Mouse (Mus musculus): ENCODE data around the gene Anapc5. TPM values are rescaled to one million over a fixed set of nuclear protein-coding genes. Genes with fewer than 3 reads are reported as not detected.

Anapc5 gene
- polyA plus RNA-seq, 1 experiment from 2014 or later: 305 TPM

DNA sequence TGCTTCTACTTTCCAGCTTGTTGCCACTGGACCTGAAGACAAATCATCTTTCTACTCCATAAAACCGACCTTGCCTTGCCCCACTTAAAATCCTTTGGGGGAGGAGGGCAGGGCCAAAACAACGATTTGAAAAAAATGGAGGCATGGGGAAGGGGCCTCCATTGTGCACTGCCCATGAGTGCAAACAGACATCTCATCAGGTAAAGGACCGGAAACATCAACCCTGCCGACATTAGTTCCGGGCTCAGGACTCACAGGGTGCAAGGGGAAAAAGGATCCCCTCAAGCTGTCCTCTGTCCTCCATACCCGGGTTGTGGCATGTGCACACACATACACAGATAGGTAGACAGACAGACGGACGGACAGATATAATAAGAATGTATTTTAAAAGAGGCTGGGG lies 4.0 kb upstream of the Anapc5 start:
- DNase-seq (ENCODE audit: low read depth, low spot score): no peak
- ATAC-seq: no peak
- in situ Hi-C loops (cut with MboI; ENCODE audit: low pct_unique_long_range_greater_than_20kb): no loop called here
- no peaks in the 10 kb centered on the region for H3K27me3 ChIP-seq
- CTCF ChIA-PET: interaction anchor here (1.0 to 1.2 kb wide), 2 partner anchors 14 to 21 kb away, joined by 3 read pairs; no protein-coding TSS in a partner anchor
- no peak for TF ChIP-seq CTCF (IDR thresholded peaks at IDR 0.05)
- POLR2A ChIA-PET: no interaction called here

GRCm38 (mm10) chr5:122824450-122824849 lies 3.3 kb upstream of the Anapc5 start:
- TF ChIP-seq CTCF (IDR thresholded peaks at IDR 0.05): no peak
- ATAC-seq (no peak), DNase-seq (ENCODE audit: low read depth, low spot score) (no peak)
- ChIA-PET POLR2A (no interaction called here), CTCF (interaction anchor here (1.0 kb wide), 1 partner anchor 13 kb away, joined by 3 read pairs; no protein-coding TSS in a partner anchor)
- in situ Hi-C loops (cut with MboI; ENCODE audit: low pct_unique_long_range_greater_than_20kb): no loop called here
- H3K27me3 ChIP-seq: no peaks in the 10 kb centered on the region

GRCm38 (mm10) chr5:122823976-122824375 lies 2.8 kb upstream of the Anapc5 start:
- in situ Hi-C loops (cut with MboI; ENCODE audit: low pct_unique_long_range_greater_than_20kb): no loop called here
- TF ChIP-seq CTCF (IDR thresholded peaks at IDR 0.05): peak; percentile 43
- ChIA-PET CTCF (interaction anchor here (0.7 to 1.8 kb wide), 3 partner anchors 12 to 13 kb away, joined by 3 to 4 read pairs (median 3); no protein-coding TSS in a partner anchor), POLR2A (no interaction called here)
- no peak for ATAC-seq
- no peaks in the 10 kb centered on the region for H3K27me3 ChIP-seq
- DNase-seq (ENCODE audit: low read depth, low spot score): no peak

DNA sequence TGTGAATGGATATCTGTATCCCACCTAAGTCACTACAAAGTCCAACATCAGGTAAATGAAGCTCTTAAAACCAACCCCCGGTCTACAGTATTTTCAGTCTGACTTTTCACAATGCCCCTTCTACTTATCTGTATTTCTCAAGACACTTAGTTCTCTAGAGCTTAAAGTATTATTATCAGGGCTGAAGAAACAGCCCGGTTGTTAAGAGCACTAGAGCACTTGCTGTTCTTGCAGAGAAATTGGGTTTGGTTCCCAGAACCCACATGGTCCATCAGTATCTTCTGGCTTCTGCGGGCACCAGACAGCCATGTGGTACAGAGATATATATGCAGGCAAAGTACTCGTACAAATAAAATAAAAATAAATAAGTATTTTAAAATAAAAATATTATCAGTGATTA lies 1.3 kb upstream of the Anapc5 start:
- no peaks in the 10 kb centered on the region for H3K27me3 ChIP-seq
- no peak for ATAC-seq
- no peak for TF ChIP-seq CTCF (IDR thresholded peaks at IDR 0.05)
- no peak for DNase-seq (ENCODE audit: low read depth, low spot score)
- in situ Hi-C loops (cut with MboI; ENCODE audit: low pct_unique_long_range_greater_than_20kb): no loop called here
- ChIA-PET CTCF (interaction anchor here (1.1 to 1.8 kb wide), 7 partner anchors 10 to 34 kb away, joined by 3 to 7 read pairs (median 3); no protein-coding TSS in a partner anchor), POLR2A (interaction anchor here (1.0 kb wide), 1 partner anchor 11 kb away, joined by 4 read pairs; no protein-coding TSS in a partner anchor)

DNA sequence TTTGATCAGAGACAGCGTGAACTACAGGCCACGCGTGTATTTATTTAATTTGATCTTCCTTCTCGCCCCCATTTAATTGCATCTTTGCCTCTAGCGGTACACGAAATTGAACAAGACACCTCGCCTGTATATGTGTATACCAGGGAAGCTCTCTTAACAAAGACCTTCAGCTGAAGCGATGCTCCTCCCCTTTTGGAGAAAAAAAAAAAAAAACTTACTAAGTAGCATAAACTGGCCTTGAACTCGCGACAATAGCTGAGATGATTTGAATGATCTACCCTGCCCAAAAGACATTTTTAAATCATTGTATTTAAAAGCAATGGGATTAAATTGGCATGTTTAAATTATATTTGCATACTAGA lies 366 bp upstream of the Anapc5 start:
- TF ChIP-seq CTCF (IDR thresholded peaks at IDR 0.05): no peak
- DNase-seq (ENCODE audit: low read depth, low spot score): no peak
- CTCF ChIA-PET: interaction anchor here (1.3 to 1.5 kb wide), 2 partner anchors 10 to 18 kb away, joined by 3 to 7 read pairs; no protein-coding TSS in a partner anchor
- no peaks in the 10 kb centered on the region for H3K27me3 ChIP-seq
- POLR2A ChIA-PET: interaction anchor here (0.9 to 1.0 kb wide), 2 partner anchors 10 to 29 kb away, joined by 4 read pairs; partner anchors contain the start of gene Rnf34
- in situ Hi-C loops (cut with MboI; ENCODE audit: low pct_unique_long_range_greater_than_20kb): no loop called here
- ATAC-seq: peak; percentile 9

- POLR2A ChIA-PET: no interaction called here
- ATAC-seq: no peak
- no peak for DNase-seq (ENCODE audit: low read depth, low spot score)
- in situ Hi-C loops (cut with MboI; ENCODE audit: low pct_unique_long_range_greater_than_20kb): no loop called here
- CTCF ChIA-PET: interaction anchor here (0.8 to 2.1 kb wide), 9 partner anchors 12 to 247 kb away, joined by 3 to 11 read pairs (median 4); no protein-coding TSS in a partner anchor
- no peaks in the 10 kb centered on the region for H3K27me3 ChIP-seq
- TF ChIP-seq CTCF (IDR thresholded peaks at IDR 0.05): no peak
Measured at GRCm38 (mm10) chr5:122812699-122813098, 8.4 kb downstream of the Anapc5 start.

- CTCF ChIA-PET: interaction anchor here (0.7 to 2.1 kb wide), 15 partner anchors 10 to 248 kb away, joined by 3 to 11 read pairs (median 3); no protein-coding TSS in a partner anchor
- in situ Hi-C loops (cut with MboI; ENCODE audit: low pct_unique_long_range_greater_than_20kb): no loop called here
- H3K27me3 ChIP-seq: no peaks in the 10 kb centered on the region
- ATAC-seq (peak; percentile 76), DNase-seq (ENCODE audit: low read depth, low spot score) (no peak)
- POLR2A ChIA-PET: interaction anchor here (1.2 to 1.4 kb wide), 2 partner anchors 10 to 33 kb away, joined by 3 to 4 read pairs; no protein-coding TSS in a partner anchor
- TF ChIP-seq CTCF (IDR thresholded peaks at IDR 0.05): peak; percentile 77
Measured at GRCm38 (mm10) chr5:122811364-122812079, 9.6 kb downstream of the Anapc5 start.

GRCm38 (mm10) chr5:122805503-122805902 lies 15.6 kb downstream of the Anapc5 start:
- ChIA-PET CTCF (interaction anchor here (1.3 to 2.7 kb wide), 2 partner anchors 10 to 13 kb away, joined by 3 to 9 read pairs; no protein-coding TSS in a partner anchor), POLR2A (interaction anchor here (0.9 kb wide), 1 partner anchor 10 kb away, joined by 4 read pairs; no protein-coding TSS in a partner anchor)
- no peak for DNase-seq (ENCODE audit: low read depth, low spot score)
- no peak for ATAC-seq
- no peaks in the 10 kb centered on the region for H3K27me3 ChIP-seq
- TF ChIP-seq CTCF (IDR thresholded peaks at IDR 0.05): no peak
- in situ Hi-C loops (cut with MboI; ENCODE audit: low pct_unique_long_range_greater_than_20kb): no loop called here

DNA sequence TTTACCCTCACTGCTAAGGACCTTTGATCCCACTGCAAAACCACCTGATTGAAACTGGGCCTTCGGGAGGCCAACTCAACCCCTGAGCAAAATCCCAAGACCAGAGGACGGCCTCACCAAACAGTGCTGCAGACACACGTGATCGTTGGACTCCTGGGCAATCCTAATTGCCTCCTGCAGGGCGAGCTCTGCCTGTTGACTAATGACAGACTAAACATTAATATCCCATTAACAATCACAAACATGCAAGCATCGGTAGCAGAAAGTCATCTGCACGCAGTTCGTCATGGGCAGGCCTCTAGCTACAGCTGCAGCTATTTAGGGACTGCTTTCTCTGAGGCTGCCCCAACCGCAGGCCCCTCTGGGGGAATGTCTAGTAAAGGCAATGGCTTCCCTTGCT lies 18.4 kb downstream of the Anapc5 start:
- CTCF ChIA-PET: interaction anchor here (1.3 kb wide), 1 partner anchor 9 kb away, joined by 3 read pairs; no protein-coding TSS in a partner anchor
- no peak for DNase-seq (ENCODE audit: low read depth, low spot score)
- POLR2A ChIA-PET: no interaction called here
- in situ Hi-C loops (cut with MboI; ENCODE audit: low pct_unique_long_range_greater_than_20kb): no loop called here
- no peak for TF ChIP-seq CTCF (IDR thresholded peaks at IDR 0.05)
- H3K27me3 ChIP-seq: no peaks in the 10 kb centered on the region
- ATAC-seq: no peak

GRCm38 (mm10) chr5:122801684-122802083 lies 19.5 kb downstream of the Anapc5 start:
- in situ Hi-C loops (cut with MboI; ENCODE audit: low pct_unique_long_range_greater_than_20kb): no loop called here
- DNase-seq (ENCODE audit: low read depth, low spot score): no peak
- ATAC-seq: no peak
- no peaks in the 10 kb centered on the region for H3K27me3 ChIP-seq
- ChIA-PET CTCF (interaction anchor here (0.8 to 1.3 kb wide), 3 partner anchors 8 to 21 kb away, joined by 3 read pairs; no protein-coding TSS in a partner anchor), POLR2A (no interaction called here)
- TF ChIP-seq CTCF (IDR thresholded peaks at IDR 0.05): no peak

All from Patski (cell line).